In the genomic region with DNA sequence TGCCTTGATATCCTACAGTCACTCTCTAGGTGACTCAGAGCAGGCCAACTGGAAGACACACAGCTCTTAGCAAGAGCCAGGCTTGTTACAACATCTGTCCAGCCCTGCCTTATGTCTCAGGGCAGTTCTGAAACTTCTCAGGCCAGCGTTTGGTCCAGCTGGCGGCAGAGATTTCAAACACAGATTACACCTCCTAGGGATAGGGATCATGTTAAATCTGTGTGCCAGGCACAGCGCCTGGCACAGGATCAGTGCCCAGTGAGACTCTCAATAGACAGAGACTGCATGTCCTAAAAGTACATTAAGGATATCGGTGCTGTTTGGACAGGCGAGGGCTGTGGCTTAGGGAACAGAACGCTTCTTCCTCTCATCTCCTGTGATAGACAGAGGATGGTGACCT, we compare ENCODE assay signal across 13 mouse cellular contexts.
"Had no signal": no experiment of that assay in that cellular context is flagged by ENCODE, and none has a peak within 500 bp of the region (broad histone marks: within the 10 kb centered on the region; RNA-seq: fewer than 3 reads in every experiment).

No protein-coding gene starts in this region.

- DNase-seq: gastrocnemius, postnatal 14 days; gastrocnemius, postnatal 36 days; heart, adult 11 months; heart, adult 2 months; heart, postnatal 14 days; heart, postnatal 36 days; kidney, adult 11 months; kidney, adult 2 months; kidney, adult 9 months; kidney, postnatal 14 days; kidney, postnatal 36 days; layer of hippocampus, adult 9-11 months; layer of hippocampus, postnatal 36 days had no signal
